Mouse (Mus musculus): ENCODE data around the gene Traf1. TPM values are rescaled to one million over a fixed set of nuclear protein-coding genes. Genes with fewer than 3 reads are reported as not detected.
A peak's percentile ranks its signal among the peaks of the same experiment; 100 is the strongest.

The Traf1 gene
- total and polyA plus RNA-seq, 2 experiments: 0.55 to 1.2 TPM

- WGBS: 54% methylated on average over 9 of the region's 9 CpGs
- H3K9ac ChIP-seq (ENCODE audit: low read depth, low read length): no peak overlapping the region
- no peaks in the 10 kb centered on the region for H3K79me2 ChIP-seq (ENCODE audit: control insufficient read depth, insufficient read depth, low read length)
- no peak overlapping the region for H3K27ac ChIP-seq (replicated peaks; ENCODE audit: insufficient read depth, low read depth, low read length)
- no peak overlapping the region for H3K4me3 ChIP-seq (ENCODE audit: insufficient read depth, low read depth, low read length)
- H3K4me1 ChIP-seq (ENCODE audit: control insufficient read depth, insufficient read depth, low read length): 0 out of 2 replicates have a peak, but pooled peaks cover 2% of the 10 kb centered on the region
- H3K27me3 ChIP-seq (ENCODE audit: control insufficient read depth, insufficient read depth, low read length): no peaks in the 10 kb centered on the region
- no peak for DNase-seq (ENCODE audit: extremely low read depth, low read depth, low spot score)
- TF ChIP-seq CTCF (IDR thresholded peaks at IDR 0.05; ENCODE audit: low read depth, low read length) (no peak), POLR2A (IDR thresholded peaks at IDR 0.05; ENCODE audit: extremely low read depth, insufficient read depth, low read length) (no peak)
- no peaks in the 10 kb centered on the region for H3K36me3 ChIP-seq (ENCODE audit: control insufficient read depth, insufficient read depth, low read length)
These were observed 3.7 kb upstream of the Traf1 start for GRCm38 (mm10) chr2:34965293-34965692.

GRCm38 (mm10) chr2:34964651-34965050 is 3.1 kb upstream of the Traf1 start:
- H3K79me2 ChIP-seq (ENCODE audit: control insufficient read depth, insufficient read depth, low read length): no peaks in the 10 kb centered on the region
- TF ChIP-seq POLR2A (IDR thresholded peaks at IDR 0.05; ENCODE audit: extremely low read depth, insufficient read depth, low read length) (no peak), CTCF (IDR thresholded peaks at IDR 0.05; ENCODE audit: low read depth, low read length) (no peak)
- no peak overlapping the region for H3K27ac ChIP-seq (replicated peaks; ENCODE audit: insufficient read depth, low read depth, low read length)
- H3K4me3 ChIP-seq (ENCODE audit: insufficient read depth, low read depth, low read length): no peak overlapping the region
- H3K36me3 ChIP-seq (ENCODE audit: control insufficient read depth, insufficient read depth, low read length): no peaks in the 10 kb centered on the region
- 80% methylated on average over 9 of the region's 9 CpGs for WGBS
- no peak overlapping the region for H3K9ac ChIP-seq (ENCODE audit: low read depth, low read length)
- H3K4me1 ChIP-seq (ENCODE audit: control insufficient read depth, insufficient read depth, low read length): no peaks in the 10 kb centered on the region
- DNase-seq (ENCODE audit: extremely low read depth, low read depth, low spot score): no peak
- H3K27me3 ChIP-seq (ENCODE audit: control insufficient read depth, insufficient read depth, low read length): no peaks in the 10 kb centered on the region

- Histone ChIP-seq H3K9ac (ENCODE audit: low read depth, low read length) (no peak overlapping the region), H3K4me1 (ENCODE audit: control insufficient read depth, insufficient read depth, low read length) (no peaks in the 10 kb centered on the region), H3K4me3 (ENCODE audit: insufficient read depth, low read depth, low read length) (no peak overlapping the region), H3K27me3 (ENCODE audit: control insufficient read depth, insufficient read depth, low read length) (no peaks in the 10 kb centered on the region), H3K36me3 (ENCODE audit: control insufficient read depth, insufficient read depth, low read length) (no peaks in the 10 kb centered on the region), H3K27ac (replicated peaks; ENCODE audit: insufficient read depth, low read depth, low read length) (no peak overlapping the region), H3K79me2 (ENCODE audit: control insufficient read depth, insufficient read depth, low read length) (no peaks in the 10 kb centered on the region)
- WGBS: 92% methylated on average over 6 of the region's 6 CpGs
- TF ChIP-seq CTCF (IDR thresholded peaks at IDR 0.05; ENCODE audit: low read depth, low read length): no peak
- TF ChIP-seq POLR2A (IDR thresholded peaks at IDR 0.05; ENCODE audit: extremely low read depth, insufficient read depth, low read length): no peak
- no peak for DNase-seq (ENCODE audit: extremely low read depth, low read depth, low spot score)
These were observed 2.7 kb upstream of the Traf1 start for GRCm38 (mm10) chr2:34964230-34964629.

- H3K4me3 ChIP-seq (ENCODE audit: insufficient read depth, low read depth, low read length): no peak overlapping the region
- H3K4me1 ChIP-seq (ENCODE audit: control insufficient read depth, insufficient read depth, low read length): no peaks in the 10 kb centered on the region
- no peak overlapping the region for H3K9ac ChIP-seq (ENCODE audit: low read depth, low read length)
- peak overlapping the region; percentile 53 for H3K27ac ChIP-seq (replicated peaks; ENCODE audit: insufficient read depth, low read depth, low read length)
- H3K27me3 ChIP-seq (ENCODE audit: control insufficient read depth, insufficient read depth, low read length): no peaks in the 10 kb centered on the region
- H3K36me3 ChIP-seq (ENCODE audit: control insufficient read depth, insufficient read depth, low read length): no peaks in the 10 kb centered on the region
- H3K79me2 ChIP-seq (ENCODE audit: control insufficient read depth, insufficient read depth, low read length): no peaks in the 10 kb centered on the region
- WGBS: 80% methylated on average over 13 of the region's 13 CpGs
- no peak for TF ChIP-seq POLR2A (IDR thresholded peaks at IDR 0.05; ENCODE audit: extremely low read depth, insufficient read depth, low read length)
- peak; percentile 16 for DNase-seq (ENCODE audit: extremely low read depth, low read depth, low spot score)
These were observed 1.9 kb upstream of the Traf1 start for GRCm38 (mm10) chr2:34963371-34963956.

GRCm38 (mm10) chr2:34962893-34963292 is 1.3 kb upstream of the Traf1 start:
- H3K79me2 ChIP-seq (ENCODE audit: control insufficient read depth, insufficient read depth, low read length): no peaks in the 10 kb centered on the region
- no peaks in the 10 kb centered on the region for H3K4me1 ChIP-seq (ENCODE audit: control insufficient read depth, insufficient read depth, low read length)
- DNase-seq (ENCODE audit: extremely low read depth, low read depth, low spot score): no peak
- no peaks in the 10 kb centered on the region for H3K36me3 ChIP-seq (ENCODE audit: control insufficient read depth, insufficient read depth, low read length)
- TF ChIP-seq POLR2A (IDR thresholded peaks at IDR 0.05; ENCODE audit: extremely low read depth, insufficient read depth, low read length) (no peak), CTCF (IDR thresholded peaks at IDR 0.05; ENCODE audit: low read depth, low read length) (no peak)
- H3K27me3 ChIP-seq (ENCODE audit: control insufficient read depth, insufficient read depth, low read length): no peaks in the 10 kb centered on the region
- H3K27ac ChIP-seq (replicated peaks; ENCODE audit: insufficient read depth, low read depth, low read length): peak overlapping the region; percentile 53
- no peak overlapping the region for H3K9ac ChIP-seq (ENCODE audit: low read depth, low read length)
- WGBS: 84% methylated on average over 9 of the region's 9 CpGs
- H3K4me3 ChIP-seq (ENCODE audit: insufficient read depth, low read depth, low read length): no peak overlapping the region

GRCm38 (mm10) chr2:34962211-34962610 is 639 bp upstream of the Traf1 start:
- DNase-seq (ENCODE audit: extremely low read depth, low read depth, low spot score): no peak
- H3K79me2 ChIP-seq (ENCODE audit: control insufficient read depth, insufficient read depth, low read length): no peaks in the 10 kb centered on the region
- no peak for TF ChIP-seq CTCF (IDR thresholded peaks at IDR 0.05; ENCODE audit: low read depth, low read length)
- TF ChIP-seq POLR2A (IDR thresholded peaks at IDR 0.05; ENCODE audit: extremely low read depth, insufficient read depth, low read length): no peak
- 56% methylated on average over 2 of the region's 2 CpGs for WGBS
- no peaks in the 10 kb centered on the region for H3K4me1 ChIP-seq (ENCODE audit: control insufficient read depth, insufficient read depth, low read length)
- no peak overlapping the region for H3K27ac ChIP-seq (replicated peaks; ENCODE audit: insufficient read depth, low read depth, low read length)
- no peak overlapping the region for H3K4me3 ChIP-seq (ENCODE audit: insufficient read depth, low read depth, low read length)
- no peak overlapping the region for H3K9ac ChIP-seq (ENCODE audit: low read depth, low read length)
- no peaks in the 10 kb centered on the region for H3K36me3 ChIP-seq (ENCODE audit: control insufficient read depth, insufficient read depth, low read length)
- H3K27me3 ChIP-seq (ENCODE audit: control insufficient read depth, insufficient read depth, low read length): no peaks in the 10 kb centered on the region
